Mouse (Mus musculus) kidney, adult 2 months (tissue): ENCODE results near the gene Cbfb.

ENCODE experiments used
- CTCF ChIP-seq: fragments of 200-500 bp; conservative IDR thresholded peaks from 2 replicates; pipeline ENCODE4 v1.5.1; 2011; ENCODE audit warnings: low read depth, mild to moderate bottlenecking, control low read depth, low read length, moderate library complexity, mixed read lengths; ENCODE audit not compliant: insufficient read depth, insufficient read length
- POLR2A ChIP-seq: fragments of 200-500 bp; IDR thresholded peaks from one replicate; pipeline ENCODE4 v1.6.1; 2011; ENCODE audit warnings: low read depth, low read length, control low read depth

- no peak for TF ChIP-seq POLR2A
- TF ChIP-seq CTCF, result no peak
Measured at GRCm38 (mm10) chr8:105225917-105226316, 55.4 kb downstream of the Cbfb start.
